Mouse (Mus musculus) stomach, postnatal 0 days (tissue): ENCODE results near the gene Sema4c. TPM values are rescaled to one million over a fixed set of nuclear protein-coding genes. Genes with fewer than 3 reads are reported as not detected.
A peak's percentile ranks its signal among the peaks of the same experiment; 100 is the strongest.

ENCODE experiments used
- ATAC-seq: fragments of 200-750 bp; cut with Nextera tagmentation; 2 replicates; pipeline ENCODE4 v1.8.0; 2017; ENCODE audit not compliant: low FRiP score, low TSS enrichment
- DNase-seq: peaks from one replicate; pipeline ENCODE4 v3.0.0-alpha.2; 2016; ENCODE audit warnings: low spot score
- H3K27ac ChIP-seq: fragments of 300-500 bp; sonication (generic); replicated peaks from 2 replicates; pipeline ENCODE4 v1.5.1; 2014; ENCODE audit warnings: mild to moderate bottlenecking, control low read depth
- H3K27me3 ChIP-seq: fragments of 300-500 bp; sonication (generic); 2 replicates; pipeline ENCODE4 v1.6.1; 2014; ENCODE audit warnings: low read length; ENCODE audit not compliant: control insufficient read depth, insufficient read depth
- H3K36me3 ChIP-seq: fragments of 300-500 bp; sonication (generic); 2 replicates; pipeline ENCODE4 v1.6.1; 2014; ENCODE audit warnings: low read length, mixed read lengths; ENCODE audit not compliant: control insufficient read depth, insufficient read depth
- H3K4me1 ChIP-seq: fragments of 300-500 bp; sonication (generic); replicated peaks from 2 replicates; pipeline ENCODE4 v1.6.1; 2014; ENCODE audit warnings: antibody characterized with exemption; ENCODE audit not compliant: control insufficient read depth, insufficient read depth
- H3K4me2 ChIP-seq: fragments of 300-500 bp; sonication (generic); replicated peaks from 2 replicates; pipeline ENCODE4 v1.6.1; 2014; ENCODE audit warnings: low read depth, mild to moderate bottlenecking, control low read depth, moderate library complexity
- H3K4me3 ChIP-seq: fragments of 300-500 bp; sonication (generic); 2 replicates; pipeline ENCODE4 v1.5.1; 2014; ENCODE audit warnings: low read depth, low read length, control low read depth
- H3K9ac ChIP-seq: fragments of 300-500 bp; sonication (generic); 2 replicates; pipeline ENCODE4 v1.6.1; 2014; ENCODE audit warnings: mild to moderate bottlenecking, low read length, control low read depth, mixed read lengths
- H3K9me3 ChIP-seq: fragments of 300-500 bp; sonication (generic); 2 replicates; pipeline ENCODE4 v1.6.1; 2016; ENCODE audit warnings: low read length; ENCODE audit not compliant: control insufficient read depth
- CTCF ChIP-seq: IDR thresholded peaks from 2 replicates; pipeline ENCODE4 v1.5.1; 2016; ENCODE audit warnings: antibody characterized with exemption, low read depth, mild to moderate bottlenecking, moderate library complexity
- EP300 ChIP-seq: optimal IDR thresholded peaks from 2 replicates; pipeline ENCODE3; 2016; ENCODE audit warnings: antibody characterized with exemption
- WGBS: fragments of 180-500 bp; shearing (Covaris S2); extraction: QIAGEN DNeasy Blood & Tissue Kit; methylation state at CpG from one replicate; pipeline ENCODE4 v1.1.7; 2014; 5-methylcytosine and 5-hydroxymethylcytosine counted together
- polyA plus RNA-seq: library from polyadenylated mRNA; unstranded; fragments of >200 nt; fragmentation: Nextera tagmentation; extraction: Ambion mirVana; gene quantifications from 2 replicates; pipeline ENCODE4 v1.2.1, GENCODE M21; 2015

Gene Sema4c
- polyA plus RNA-seq, 1 experiment from 2014 or later, result 5.0 TPM

DNA sequence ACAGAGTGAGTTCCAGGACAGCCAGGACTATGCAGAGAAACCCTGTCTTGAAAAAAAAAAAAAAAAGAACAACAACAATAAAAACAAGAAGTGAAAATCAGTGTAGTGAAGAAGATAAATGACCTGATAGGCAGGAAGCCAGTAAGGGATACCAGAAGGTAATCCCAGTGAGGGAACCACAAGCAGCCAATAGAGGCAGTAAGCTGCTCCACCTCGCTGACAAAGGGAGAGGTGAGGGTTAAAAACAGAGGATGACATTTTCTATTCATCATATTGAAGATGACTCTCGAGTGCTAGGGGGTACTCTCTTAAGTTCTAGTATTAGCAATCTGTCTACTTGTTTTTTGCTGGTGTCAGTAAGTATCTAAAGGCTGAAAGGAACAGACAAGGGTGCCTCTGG lies 40.3 kb upstream of the Sema4c start:
- TF ChIP-seq CTCF, result no peak
- no peak for TF ChIP-seq EP300
- WGBS, result 68% methylated on average over 2 of the region's 2 CpGs
- ATAC-seq, result no peak

DNA sequence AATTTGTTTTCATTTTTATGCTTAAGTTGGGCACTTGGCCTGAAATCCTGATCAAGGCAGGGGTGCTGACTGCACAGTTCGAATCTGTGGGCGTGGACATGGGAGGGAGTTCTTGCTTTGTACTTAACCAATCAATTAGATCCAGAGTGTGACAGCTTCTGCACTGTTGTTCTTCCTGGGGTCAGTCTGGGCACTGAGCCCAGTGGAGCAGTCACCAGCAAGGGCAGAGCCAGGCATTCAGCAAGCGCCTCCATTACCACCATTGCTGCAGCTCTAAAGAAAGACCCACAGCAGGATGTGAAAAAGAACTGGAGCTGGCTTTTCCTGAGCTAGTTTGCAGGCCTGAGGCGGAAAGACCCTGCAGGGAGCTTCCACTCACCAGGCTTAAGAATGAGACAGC lies 38.0 kb upstream of the Sema4c start:
- ATAC-seq, result peak; percentile 89
- Histone ChIP-seq H3K9me3 (no peaks in the 10 kb centered on the region), H3K36me3 (no peaks in the 10 kb centered on the region), H3K27ac (peak overlapping the region; percentile 79), H3K9ac (no peak overlapping the region), H3K4me3 (no peak overlapping the region), H3K4me1 (0 out of 2 replicates have a peak, but pooled peaks cover 5% of the 10 kb centered on the region), H3K4me2 (0 out of 2 replicates have a peak overlapping the region, but pooled peaks have one; percentile 15), H3K27me3 (no peaks in the 10 kb centered on the region)
- 31% methylated on average over 4 of the region's 4 CpGs for WGBS
- DNase-seq, result peak; percentile 84
- TF ChIP-seq CTCF, result no peak
- TF ChIP-seq EP300, result no peak

More for the DNA sequence above, 40.3 kb upstream of the Sema4c start:
- Histone ChIP-seq H3K4me1 (peaks cover 9% of the 10 kb centered on the region; the same call in 1 of the 2 replicates), H3K4me3 (no peak overlapping the region), H3K9ac (no peak overlapping the region), H3K27ac (no peak overlapping the region), H3K4me2 (no peak overlapping the region), H3K9me3 (no peaks in the 10 kb centered on the region), H3K36me3 (no peaks in the 10 kb centered on the region), H3K27me3 (no peaks in the 10 kb centered on the region)
- no peak for DNase-seq

DNA sequence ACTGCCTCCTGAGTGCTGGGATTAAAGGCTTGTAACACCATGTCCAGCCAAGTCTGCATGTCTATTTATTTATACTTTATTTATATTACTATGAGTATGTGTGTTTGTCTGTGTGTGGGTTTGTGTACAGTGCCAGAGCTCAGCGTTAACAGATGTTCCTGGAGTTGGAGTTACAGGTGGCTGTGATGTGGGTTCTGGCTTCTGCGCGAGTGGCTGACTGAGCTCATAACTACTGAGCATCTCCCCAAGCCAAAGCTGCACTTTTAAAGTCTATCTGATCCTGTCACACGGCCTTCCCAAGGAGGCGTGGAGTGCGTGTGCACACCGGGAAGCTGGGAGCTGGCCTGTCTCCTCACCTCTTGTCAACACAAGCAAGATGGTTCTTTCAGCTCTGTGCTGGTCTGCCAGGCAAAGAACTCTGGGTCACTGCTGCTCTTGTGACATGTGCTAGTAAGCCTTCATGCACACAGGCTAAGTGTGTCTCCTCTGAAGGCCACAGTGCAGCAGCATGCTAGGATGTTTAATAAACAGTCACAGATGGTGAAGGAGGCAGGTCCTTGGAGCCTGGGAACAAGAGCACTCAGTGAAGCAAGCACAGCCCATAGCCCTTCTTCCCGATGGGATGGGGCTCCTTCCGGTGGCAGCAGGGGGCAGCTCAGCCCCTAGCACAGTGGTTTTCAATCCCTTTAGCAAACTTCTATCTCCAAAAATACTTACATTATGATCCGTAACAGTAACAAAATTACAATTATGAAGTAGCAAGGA lies 37.2 kb upstream of the Sema4c start:
- no peak for DNase-seq

DNA sequence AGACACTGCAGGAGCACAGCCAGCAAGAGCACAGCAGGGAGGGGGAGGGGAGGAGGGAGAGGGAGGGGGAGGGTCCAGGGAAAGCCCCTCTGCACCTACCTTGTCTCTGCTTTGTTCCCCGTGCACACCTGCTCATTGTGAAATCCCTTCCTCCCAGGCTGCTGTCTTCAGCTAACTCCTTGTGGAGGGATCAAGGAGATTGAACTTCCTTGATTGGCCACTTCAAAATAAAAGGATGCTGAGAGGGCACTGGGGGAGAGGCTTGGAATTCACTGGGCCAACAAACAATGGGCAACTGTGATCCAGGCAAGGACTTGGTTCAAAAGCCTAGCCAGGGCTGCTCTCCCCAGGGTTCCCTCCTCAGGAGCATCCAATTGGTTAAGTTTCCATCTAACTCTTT lies 35.0 kb upstream of the Sema4c start:
- H3K27ac ChIP-seq, result no peak overlapping the region
- no peak for TF ChIP-seq EP300
- TF ChIP-seq CTCF, result no peak
- no peaks in the 10 kb centered on the region for H3K36me3 ChIP-seq
- ATAC-seq, result no peak
- H3K4me2 ChIP-seq, result no peak overlapping the region
- DNase-seq, result no peak
- H3K4me3 ChIP-seq, result no peak overlapping the region
- WGBS, result 55% methylated on average over 1 of the region's 1 CpGs
- no peaks in the 10 kb centered on the region for H3K9me3 ChIP-seq
- H3K9ac ChIP-seq, result no peak overlapping the region
- no peaks in the 10 kb centered on the region for H3K27me3 ChIP-seq
- H3K4me1 ChIP-seq, result peaks cover 16% of the 10 kb centered on the region

More for the DNA sequence above, 37.2 kb upstream of the Sema4c start:
- no peaks in the 10 kb centered on the region for H3K9me3 ChIP-seq
- 41% methylated on average over 10 of the region's 10 CpGs for WGBS
- peak; percentile 21 for ATAC-seq
- no peak overlapping the region for H3K4me3 ChIP-seq
- TF ChIP-seq EP300 (no peak), CTCF (peak; percentile 45)
- no peak overlapping the region for H3K4me2 ChIP-seq
- H3K36me3 ChIP-seq, result no peaks in the 10 kb centered on the region
- no peak overlapping the region for H3K9ac ChIP-seq
- peak overlapping the region; percentile 79 for H3K27ac ChIP-seq
- no peaks in the 10 kb centered on the region for H3K27me3 ChIP-seq
- H3K4me1 ChIP-seq, result 0 out of 2 replicates have a peak, but pooled peaks cover 5% of the 10 kb centered on the region

DNA sequence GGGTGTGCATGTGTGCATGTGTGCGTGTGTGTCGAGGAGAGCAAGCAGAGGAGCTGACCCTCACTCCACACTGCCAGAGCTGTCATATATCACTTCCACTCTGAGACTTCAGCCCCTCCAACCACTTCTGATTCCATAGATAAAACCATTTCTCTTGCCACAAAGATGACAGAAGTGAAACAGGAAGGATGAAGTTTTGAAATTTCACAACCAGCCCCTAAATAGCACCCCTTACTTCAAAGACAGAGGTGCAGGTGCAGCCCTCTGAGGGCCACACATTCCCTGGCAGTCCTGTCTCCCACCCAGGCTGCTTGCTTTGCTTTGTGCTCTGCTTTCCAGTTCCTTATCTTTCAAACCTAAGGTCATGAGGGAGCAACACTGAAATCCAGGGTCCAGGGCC lies 33.3 kb upstream of the Sema4c start:
- Histone ChIP-seq H3K36me3 (no peaks in the 10 kb centered on the region), H3K9me3 (no peaks in the 10 kb centered on the region), H3K4me2 (no peak overlapping the region), H3K27ac (no peak overlapping the region), H3K4me1 (peaks cover 16% of the 10 kb centered on the region), H3K9ac (no peak overlapping the region), H3K4me3 (no peak overlapping the region), H3K27me3 (no peaks in the 10 kb centered on the region)
- ATAC-seq (no peak), DNase-seq (no peak)
- WGBS, result 76% methylated on average over 2 of the region's 2 CpGs
- TF ChIP-seq CTCF (no peak), EP300 (no peak)

DNA sequence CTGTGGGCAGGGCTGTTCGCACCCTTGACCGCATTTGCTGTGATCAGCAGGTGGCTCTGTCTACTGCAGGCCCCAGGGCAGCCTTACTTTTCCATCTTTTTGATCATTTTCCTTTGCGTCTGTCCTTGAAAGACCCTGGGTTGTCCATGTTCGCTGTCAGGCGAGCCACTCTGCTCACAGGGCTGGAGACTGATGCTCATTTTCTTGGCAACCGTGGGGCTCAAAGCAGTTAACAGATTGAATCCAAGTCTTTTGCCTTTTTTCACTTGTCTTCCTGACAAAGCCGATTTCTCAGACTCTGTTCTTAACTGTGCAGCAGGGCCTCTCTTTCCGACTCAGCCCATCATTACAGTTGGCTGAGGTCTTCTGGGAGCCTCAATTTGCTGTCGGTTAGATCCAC lies 32.5 kb upstream of the Sema4c start:
- Histone ChIP-seq H3K9ac (no peak overlapping the region), H3K4me1 (peaks cover 14% of the 10 kb centered on the region), H3K36me3 (no peaks in the 10 kb centered on the region), H3K27ac (peak overlapping the region; percentile 88; the same call in 1 of the 2 replicates), H3K9me3 (no peaks in the 10 kb centered on the region), H3K27me3 (no peaks in the 10 kb centered on the region), H3K4me2 (no peak overlapping the region), H3K4me3 (no peak overlapping the region)
- WGBS, result 55% methylated on average over 9 of the region's 9 CpGs
- no peak for TF ChIP-seq CTCF
- TF ChIP-seq EP300, result no peak
- ATAC-seq (no peak), DNase-seq (no peak)
